Mouse (Mus musculus): ENCODE results near the gene Brip1. TPM values are rescaled to one million over a fixed set of nuclear protein-coding genes. Genes with fewer than 3 reads are reported as not detected.
"Not testable (repeated sequence)": the region's sequence is repeated elsewhere in the genome, so short reads cannot be mapped to it uniquely, and the experiment has no call there.

The Brip1 gene
- polyA plus RNA-seq, 1 experiment = not detected

DNA sequence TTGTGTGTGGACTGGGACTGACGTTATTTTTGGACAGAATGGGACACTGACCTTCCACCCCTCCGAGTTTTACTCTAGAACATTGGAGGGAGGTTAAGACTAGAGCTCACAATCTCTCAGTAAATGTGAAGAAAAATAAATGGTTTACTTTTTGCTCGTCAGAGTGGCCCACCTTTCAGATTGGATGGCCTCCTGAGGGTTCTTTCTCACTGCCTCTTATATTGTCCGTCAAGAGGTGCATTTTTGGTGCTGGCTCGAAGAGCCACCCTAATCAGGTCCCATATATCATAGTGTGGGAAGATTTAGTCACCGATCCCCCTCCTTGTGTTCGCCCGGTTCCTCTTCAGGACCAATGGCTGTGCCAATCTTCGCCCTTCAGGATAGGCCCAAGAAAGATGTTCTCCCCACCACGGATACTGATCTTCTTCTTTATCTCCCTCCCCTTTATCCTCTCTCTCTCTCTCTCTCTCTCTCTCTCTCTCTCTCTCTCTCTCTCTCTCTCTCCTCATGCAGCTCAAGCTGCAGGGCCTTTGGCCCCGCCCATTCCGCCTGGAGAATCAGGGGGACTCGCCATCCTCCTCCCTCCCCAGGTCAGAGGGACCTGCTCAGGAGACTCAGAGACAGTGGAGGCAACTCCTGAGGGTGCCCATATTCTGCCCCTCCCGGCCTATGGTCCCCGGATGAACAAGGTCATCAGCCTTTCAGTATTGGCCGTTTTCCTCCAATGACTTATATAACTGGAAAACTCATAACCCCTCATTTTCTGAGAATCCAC, 1.1 kb upstream of the Brip1 start:
- WGBS = 47% methylated on average over 16 of the region's 16 CpGs
- Histone ChIP-seq H3K4me1 (ENCODE audit: control insufficient read depth, insufficient read depth, low read length) (peaks cover 7% of the 10 kb centered on the region), H3K27ac (ENCODE audit: insufficient read depth, low read depth, low read length) (no peak overlapping the region), H3K4me3 (ENCODE audit: insufficient read depth, low read depth, low read length) (peak overlapping the region; percentile 83)
- TF ChIP-seq CTCF (IDR thresholded peaks at IDR 0.05; ENCODE audit: insufficient read depth, low read depth, low read length) = no peak
- TF ChIP-seq POLR2A (IDR thresholded peaks at IDR 0.05; ENCODE audit: insufficient read depth, low read depth, low read length) = no peak

DNA sequence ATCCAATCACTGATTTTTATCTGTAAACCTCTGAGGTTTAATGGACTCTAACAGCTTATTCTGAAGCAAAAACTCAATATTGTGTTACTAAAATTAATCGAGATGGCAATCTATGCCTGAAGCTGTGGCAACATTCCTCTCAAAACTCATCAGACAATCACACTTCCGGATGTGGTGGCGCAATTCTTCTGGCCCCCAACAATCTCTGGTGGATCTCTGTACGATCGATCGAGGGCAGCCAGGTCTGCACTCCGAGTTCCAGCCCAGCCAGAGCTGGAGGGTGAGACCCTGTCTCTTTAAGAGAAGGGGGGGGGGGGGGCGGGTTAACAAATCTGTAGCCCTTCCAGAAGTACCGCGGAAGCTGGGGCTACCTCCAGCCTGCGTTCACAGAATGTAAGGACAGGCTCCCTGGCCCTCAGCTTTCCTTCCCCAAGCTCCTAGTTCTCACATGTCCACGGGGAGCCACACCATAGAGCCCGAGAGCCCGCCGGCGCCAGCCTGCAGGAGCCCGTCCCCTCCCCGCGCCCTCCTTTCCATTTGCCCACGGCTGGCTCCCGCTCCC, 452 bp downstream of the Brip1 start:
- H3K27ac ChIP-seq (ENCODE audit: insufficient read depth, low read depth, low read length) = no peak overlapping the region
- peaks cover 7% of the 10 kb centered on the region for H3K4me1 ChIP-seq (ENCODE audit: control insufficient read depth, insufficient read depth, low read length)
- WGBS = 1% methylated on average over 21 of the region's 21 CpGs
- TF ChIP-seq POLR2A (IDR thresholded peaks at IDR 0.05; ENCODE audit: insufficient read depth, low read depth, low read length) (no peak), CTCF (IDR thresholded peaks at IDR 0.05; ENCODE audit: insufficient read depth, low read depth, low read length) (no peak)
- peak overlapping the region; percentile 83 for H3K4me3 ChIP-seq (ENCODE audit: insufficient read depth, low read depth, low read length)

DNA sequence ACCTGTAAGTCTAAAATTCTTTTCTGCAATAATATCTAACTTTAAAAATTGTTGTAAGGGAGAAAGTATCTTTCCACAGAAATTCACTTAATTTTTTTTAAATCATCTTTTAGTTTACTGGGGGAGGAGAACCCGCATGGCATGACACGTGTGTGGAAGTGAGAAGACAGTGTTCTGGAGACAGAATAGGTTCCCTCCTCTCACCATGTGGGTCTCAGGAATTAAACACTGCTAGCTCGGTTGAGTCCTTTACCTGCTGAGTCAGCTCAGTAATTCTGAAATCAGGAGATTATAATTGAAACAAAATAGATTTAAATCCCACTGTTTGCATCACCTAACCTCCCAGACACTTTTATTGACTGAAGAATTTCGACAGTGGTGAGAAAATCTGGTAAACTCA, 1.3 kb downstream of the Brip1 start:
- no peak for TF ChIP-seq CTCF (IDR thresholded peaks at IDR 0.05; ENCODE audit: insufficient read depth, low read depth, low read length)
- no peak for TF ChIP-seq POLR2A (IDR thresholded peaks at IDR 0.05; ENCODE audit: insufficient read depth, low read depth, low read length)
- H3K4me3 ChIP-seq (ENCODE audit: insufficient read depth, low read depth, low read length) = no peak overlapping the region
- peaks cover 7% of the 10 kb centered on the region for H3K4me1 ChIP-seq (ENCODE audit: control insufficient read depth, insufficient read depth, low read length)
- 44% methylated on average over 4 of the region's 4 CpGs for WGBS
- no peak overlapping the region for H3K27ac ChIP-seq (ENCODE audit: insufficient read depth, low read depth, low read length)

DNA sequence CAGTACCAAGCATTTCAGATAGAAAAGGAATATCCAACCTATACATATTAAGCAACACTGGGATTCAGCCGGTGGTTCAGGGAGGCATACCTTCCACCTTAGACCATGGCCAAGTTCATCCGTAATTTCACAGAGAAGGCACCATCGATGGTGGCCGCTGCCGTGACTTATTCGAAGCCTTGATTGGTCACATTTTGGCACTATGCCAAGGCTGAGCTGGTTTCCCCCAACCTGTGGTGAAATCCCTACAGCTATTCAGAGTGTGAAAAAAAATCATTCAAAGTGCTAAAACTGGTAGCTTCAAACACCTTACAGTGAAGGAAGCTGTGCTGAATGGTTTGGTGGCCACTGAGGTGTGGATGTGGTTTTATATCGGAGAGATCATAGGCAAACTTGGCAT, 15.8 kb downstream of the Brip1 start:
- not testable (repeated sequence) for H3K4me1 ChIP-seq (ENCODE audit: control insufficient read depth, insufficient read depth, low read length); H3K27ac ChIP-seq (ENCODE audit: insufficient read depth, low read depth, low read length); H3K4me3 ChIP-seq (ENCODE audit: insufficient read depth, low read depth, low read length)
- 85% methylated on average over 7 of the region's 7 CpGs for WGBS

DNA sequence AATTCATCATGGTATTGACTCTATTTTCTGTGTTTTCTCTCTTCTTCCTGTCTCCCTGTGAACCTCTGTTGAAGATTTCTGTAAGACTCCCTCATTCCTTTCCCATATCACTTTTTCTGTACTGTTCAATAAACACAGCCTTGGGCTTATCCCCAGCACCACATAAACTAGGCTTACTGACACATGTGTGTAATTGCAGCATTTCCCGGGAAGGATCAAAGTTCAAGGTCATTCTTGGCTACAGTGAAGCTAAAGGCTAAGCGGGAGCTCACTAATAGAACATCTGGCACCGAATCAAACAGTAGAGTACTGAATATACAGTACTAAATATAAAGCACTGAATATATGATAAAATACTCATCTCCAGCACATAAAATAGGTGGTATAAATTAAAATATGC, 25.2 kb downstream of the Brip1 start:
- 84% methylated on average over 3 of the region's 3 CpGs for WGBS
- no peaks in the 10 kb centered on the region for H3K4me1 ChIP-seq (ENCODE audit: control insufficient read depth, insufficient read depth, low read length)
- TF ChIP-seq CTCF (IDR thresholded peaks at IDR 0.05; ENCODE audit: insufficient read depth, low read depth, low read length) (no peak), POLR2A (IDR thresholded peaks at IDR 0.05; ENCODE audit: insufficient read depth, low read depth, low read length) (no peak)
- H3K27ac ChIP-seq (ENCODE audit: insufficient read depth, low read depth, low read length) = no peak overlapping the region
- H3K4me3 ChIP-seq (ENCODE audit: insufficient read depth, low read depth, low read length) = no peak overlapping the region

DNA sequence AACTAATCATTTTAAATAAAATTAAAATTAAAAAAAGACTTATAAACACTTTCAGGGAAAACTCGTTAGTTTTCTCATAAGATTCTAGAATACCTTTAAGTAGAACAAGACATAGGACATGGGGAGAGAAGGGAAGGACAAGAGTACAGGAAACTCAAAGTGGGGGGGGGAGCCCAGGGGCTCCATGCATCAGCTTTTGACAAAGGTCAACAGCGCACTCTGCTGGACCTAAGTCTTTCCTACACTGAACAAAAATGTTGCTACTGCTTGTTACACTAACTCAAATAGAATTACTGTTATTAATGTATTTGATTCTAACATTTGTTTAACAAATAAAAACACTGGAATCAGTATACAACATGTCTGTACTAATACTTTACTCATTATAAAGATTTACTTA, 26.8 kb downstream of the Brip1 start:
- H3K4me1 ChIP-seq (ENCODE audit: control insufficient read depth, insufficient read depth, low read length) = no peaks in the 10 kb centered on the region
- 0 out of 2 replicates have a peak, but pooled peaks have one; percentile 29 for TF ChIP-seq CTCF (IDR thresholded peaks at IDR 0.05; ENCODE audit: insufficient read depth, low read depth, low read length)
- TF ChIP-seq POLR2A (IDR thresholded peaks at IDR 0.05; ENCODE audit: insufficient read depth, low read depth, low read length) = no peak
- H3K4me3 ChIP-seq (ENCODE audit: insufficient read depth, low read depth, low read length) = no peak overlapping the region
- 63% methylated on average over 2 of the region's 2 CpGs for WGBS
- no peak overlapping the region for H3K27ac ChIP-seq (ENCODE audit: insufficient read depth, low read depth, low read length)

DNA sequence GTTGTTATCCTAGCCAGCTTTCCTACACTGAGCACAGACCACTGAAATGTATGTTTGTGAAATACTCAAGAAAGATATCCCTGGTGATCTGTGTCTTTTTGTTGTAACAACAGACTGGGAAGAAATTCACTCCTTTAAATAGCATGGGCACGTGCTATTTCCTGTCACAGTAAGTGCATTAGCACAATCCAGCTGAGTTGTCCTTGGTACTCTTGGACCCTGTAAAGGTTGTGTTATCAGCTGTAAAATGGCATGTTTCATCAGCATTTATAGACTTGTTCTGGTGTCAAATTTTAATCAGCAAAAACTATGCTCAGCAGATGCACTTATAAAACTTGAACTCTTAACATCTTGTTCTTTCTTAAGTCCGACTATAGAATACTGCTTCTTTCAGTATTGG, 30.2 kb downstream of the Brip1 start:
- no peaks in the 10 kb centered on the region for H3K4me1 ChIP-seq (ENCODE audit: control insufficient read depth, insufficient read depth, low read length)
- H3K4me3 ChIP-seq (ENCODE audit: insufficient read depth, low read depth, low read length) = no peak overlapping the region
- TF ChIP-seq CTCF (IDR thresholded peaks at IDR 0.05; ENCODE audit: insufficient read depth, low read depth, low read length) (no peak), POLR2A (IDR thresholded peaks at IDR 0.05; ENCODE audit: insufficient read depth, low read depth, low read length) (no peak)
- WGBS = 86% methylated on average over 2 of the region's 2 CpGs
- H3K27ac ChIP-seq (ENCODE audit: insufficient read depth, low read depth, low read length) = no peak overlapping the region

DNA sequence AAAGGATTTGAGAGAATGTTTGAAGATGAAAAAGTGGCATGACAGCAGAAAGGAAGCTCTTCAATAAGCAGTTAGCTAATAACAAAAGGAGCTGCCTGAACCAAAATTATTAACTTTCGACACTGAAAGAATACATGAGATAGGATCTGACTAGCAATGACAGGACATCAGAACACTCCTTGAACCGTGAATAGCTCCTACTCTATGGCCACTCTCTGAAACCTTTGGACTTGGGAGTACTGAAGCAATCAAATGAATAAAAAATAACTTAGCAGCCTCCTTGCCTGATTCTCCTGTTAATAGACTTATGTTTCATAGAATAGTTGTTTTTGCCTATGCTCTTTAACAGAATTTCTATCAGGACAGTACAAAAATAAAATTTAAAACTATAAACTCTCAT, 40.7 kb downstream of the Brip1 start:
- H3K4me1 ChIP-seq (ENCODE audit: control insufficient read depth, insufficient read depth, low read length) = no peaks in the 10 kb centered on the region

DNA sequence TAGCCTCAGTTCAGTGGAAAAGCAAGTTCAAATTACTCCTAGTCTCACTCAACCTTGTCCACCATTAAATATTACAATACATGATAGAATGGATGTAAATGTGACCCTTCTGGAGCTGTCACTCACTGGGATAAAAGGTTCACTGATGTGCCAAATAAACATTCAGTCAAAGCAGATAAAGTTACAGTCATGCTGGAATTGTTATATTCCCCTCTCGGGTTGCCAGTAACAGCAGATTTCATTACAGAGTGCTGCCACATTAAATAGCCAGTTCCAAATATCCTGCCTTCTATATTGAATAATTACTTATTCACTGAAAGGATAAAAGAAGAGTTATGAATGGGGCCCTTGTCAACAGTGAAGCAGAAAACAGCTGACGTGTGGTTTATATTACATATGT, 42.0 kb downstream of the Brip1 start:
- H3K4me1 ChIP-seq (ENCODE audit: control insufficient read depth, insufficient read depth, low read length) = no peaks in the 10 kb centered on the region
- TF ChIP-seq CTCF (IDR thresholded peaks at IDR 0.05; ENCODE audit: insufficient read depth, low read depth, low read length) = no peak
- no peak for TF ChIP-seq POLR2A (IDR thresholded peaks at IDR 0.05; ENCODE audit: insufficient read depth, low read depth, low read length)
- WGBS = 65% methylated on average over 2 of the region's 2 CpGs

More for the DNA sequence above, 40.7 kb downstream of the Brip1 start:
- WGBS = 87% methylated on average over 2 of the region's 2 CpGs
- H3K4me3 ChIP-seq (ENCODE audit: insufficient read depth, low read depth, low read length) = no peak overlapping the region
- H3K27ac ChIP-seq (ENCODE audit: insufficient read depth, low read depth, low read length) = no peak overlapping the region
- TF ChIP-seq CTCF (IDR thresholded peaks at IDR 0.05; ENCODE audit: insufficient read depth, low read depth, low read length) = no peak
- no peak for TF ChIP-seq POLR2A (IDR thresholded peaks at IDR 0.05; ENCODE audit: insufficient read depth, low read depth, low read length)

More for the DNA sequence above, 42.0 kb downstream of the Brip1 start:
- no peak overlapping the region for H3K4me3 ChIP-seq (ENCODE audit: insufficient read depth, low read depth, low read length)
- H3K27ac ChIP-seq (ENCODE audit: insufficient read depth, low read depth, low read length) = no peak overlapping the region
